Mouse (Mus musculus): Measurements from ENCODE around the gene Zdhhc17.

- no peak for TF ChIP-seq CTCF (IDR thresholded peaks at IDR 0.05; ENCODE audit: control insufficient read depth, insufficient read depth, insufficient read length)
- no peak for TF ChIP-seq MAX (IDR thresholded peaks at IDR 0.05)
- TF ChIP-seq CEBPB (IDR thresholded peaks at IDR 0.05; ENCODE audit: low read depth): no peak
- TF ChIP-seq MYOD1 (IDR thresholded peaks at IDR 0.05; ENCODE audit: control insufficient read depth, insufficient read length, low read depth): no peak
These were observed 14.8 kb upstream of the Zdhhc17 start for GRCm38 (mm10) chr10:111024746-111025145.
